ENCODE assay signal across 13 mouse cellular contexts in the genomic region with DNA sequence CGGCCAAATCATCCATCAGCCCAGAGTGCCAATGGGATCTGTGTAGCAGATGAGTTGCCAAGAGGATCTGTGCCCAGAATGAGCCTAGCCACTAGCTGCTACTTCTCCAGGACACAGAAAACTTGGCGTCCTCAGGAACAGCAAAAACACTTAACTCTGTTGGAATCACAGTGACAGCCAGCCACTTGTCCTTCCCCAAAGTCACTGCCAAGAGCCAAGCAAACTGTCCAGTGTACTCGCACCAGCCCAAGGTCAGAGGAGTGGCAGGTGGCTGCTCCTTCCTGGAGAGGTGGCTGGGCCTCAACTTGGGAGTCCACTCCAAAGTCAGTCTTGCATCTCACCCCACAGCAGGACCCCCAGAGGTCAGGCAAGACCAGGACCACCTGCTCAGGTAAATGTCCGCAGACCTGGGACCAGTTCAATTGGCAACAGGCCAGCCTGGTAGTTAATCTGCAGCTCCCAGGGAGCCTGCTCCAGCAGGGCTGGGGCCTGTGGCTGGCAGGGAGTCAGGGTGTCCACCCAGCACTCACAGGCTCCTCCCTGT. TPM values are rescaled to one million over a fixed set of nuclear protein-coding genes. Genes with fewer than 3 reads are reported as not detected.
DNase-seq lines count a peak whose midpoint lies in the region; ATAC-seq and TF ChIP-seq lines count a peak whose summit lies in the region.
"Had no signal": no experiment of that assay in that cellular context is flagged by ENCODE, and none has a peak within 500 bp of the region (broad histone marks: within the 10 kb centered on the region; RNA-seq: fewer than 3 reads in every experiment).

No protein-coding gene starts in this region.

- no peak overlapping the region for H3K27ac ChIP-seq in stomach, embryonic 14.5 days (ENCODE audit: low read length)
- H3K27ac ChIP-seq in stomach, postnatal 0 days (replicated peaks): no peak overlapping the region
- peak overlapping the region; percentile 81 for H3K27ac ChIP-seq in heart, embryonic 16.5 days (ENCODE audit: low read length)
- no peak overlapping the region for H3K27ac ChIP-seq in midbrain, embryonic 16.5 days (ENCODE audit: low read length)
- H3K27ac ChIP-seq: embryonic facial prominence, embryonic 15.5 days; limb, embryonic 12.5 days had no signal

- H3K9ac ChIP-seq in stomach, embryonic 14.5 days (replicated peaks; ENCODE audit: low read depth, low read length): no peak overlapping the region
- no peak overlapping the region for H3K9ac ChIP-seq in stomach, postnatal 0 days (ENCODE audit: low read length)
- H3K9ac ChIP-seq in heart, embryonic 16.5 days (ENCODE audit: low read length): no peak overlapping the region
- H3K9ac ChIP-seq in midbrain, embryonic 16.5 days (ENCODE audit: low read depth, low read length): no peak overlapping the region
- H3K9ac ChIP-seq: embryonic facial prominence, embryonic 15.5 days; limb, embryonic 12.5 days; midbrain, embryonic 13.5 days had no signal

- H3K36me3 ChIP-seq in stomach, embryonic 14.5 days (ENCODE audit: control insufficient read depth, insufficient read depth, low read length): peaks cover 4% of the 10 kb centered on the region; the same call in 1 of the 2 replicates
- no peaks in the 10 kb centered on the region for H3K36me3 ChIP-seq in stomach, postnatal 0 days (ENCODE audit: control insufficient read depth, insufficient read depth, low read length)
- H3K36me3 ChIP-seq in heart, embryonic 16.5 days (ENCODE audit: control insufficient read depth, insufficient read depth): peaks cover 5% of the 10 kb centered on the region
- H3K36me3 ChIP-seq in midbrain, embryonic 16.5 days (ENCODE audit: control insufficient read depth, insufficient read depth, low read length): no peaks in the 10 kb centered on the region
- H3K36me3 ChIP-seq: midbrain, embryonic 13.5 days had no signal

- H3K27me3 ChIP-seq in stomach, embryonic 14.5 days (ENCODE audit: control insufficient read depth, insufficient read depth, low read length): no peaks in the 10 kb centered on the region
- no peaks in the 10 kb centered on the region for H3K27me3 ChIP-seq in stomach, postnatal 0 days (ENCODE audit: control insufficient read depth, insufficient read depth, low read length)
- no peaks in the 10 kb centered on the region for H3K27me3 ChIP-seq in heart, embryonic 16.5 days (ENCODE audit: control insufficient read depth, insufficient read depth, low read length)
- H3K27me3 ChIP-seq in midbrain, embryonic 16.5 days (ENCODE audit: control insufficient read depth, insufficient read depth, low read depth, low read length): no peaks in the 10 kb centered on the region
- H3K27me3 ChIP-seq: embryonic facial prominence, embryonic 15.5 days; limb, embryonic 12.5 days; midbrain, embryonic 13.5 days had no signal

- TF ChIP-seq CTCF in stomach, postnatal 0 days (IDR thresholded peaks at IDR 0.05; ENCODE audit: low read depth): no peak

- 85% methylated on average over 4 of the region's 4 CpGs for WGBS in stomach, embryonic 14.5 days
- WGBS in stomach, postnatal 0 days: 74% methylated on average over 4 of the region's 4 CpGs
- 45% methylated on average over 4 of the region's 4 CpGs for WGBS in heart, embryonic 16.5 days
- whole genome bisulfite sequencing in midbrain, embryonic 16.5 days: 81% methylated on average over 4 of the region's 4 CpGs

- no peak for TF ChIP-seq EP300 in stomach, postnatal 0 days (optimal IDR thresholded peaks at IDR 0.05)

- no peak overlapping the region for H3K4me2 ChIP-seq in stomach, embryonic 14.5 days (replicated peaks; ENCODE audit: low read depth, low read length)
- no peak overlapping the region for H3K4me2 ChIP-seq in stomach, postnatal 0 days (replicated peaks; ENCODE audit: low read depth)
- H3K4me2 ChIP-seq in heart, embryonic 16.5 days (ENCODE audit: low read depth, low read length): no peak overlapping the region
- H3K4me2 ChIP-seq in midbrain, embryonic 16.5 days (ENCODE audit: low read length): no peak overlapping the region
- H3K4me2 ChIP-seq: embryonic facial prominence, embryonic 15.5 days; limb, embryonic 12.5 days; midbrain, embryonic 13.5 days had no signal

- H3K9me3 ChIP-seq in stomach, embryonic 14.5 days (ENCODE audit: control insufficient read depth, low read depth, low read length): no peaks in the 10 kb centered on the region
- no peaks in the 10 kb centered on the region for H3K9me3 ChIP-seq in stomach, postnatal 0 days (ENCODE audit: control insufficient read depth, low read length)
- no peaks in the 10 kb centered on the region for H3K9me3 ChIP-seq in heart, embryonic 16.5 days (replicated peaks; ENCODE audit: control insufficient read depth, low read length)
- H3K9me3 ChIP-seq in midbrain, embryonic 16.5 days (replicated peaks; ENCODE audit: control insufficient read depth, low read length, poor library complexity, severe bottlenecking): no peaks in the 10 kb centered on the region
- H3K9me3 ChIP-seq: embryonic facial prominence, embryonic 15.5 days; limb, embryonic 12.5 days; midbrain, embryonic 13.5 days had no signal

- 0 out of 2 replicates have a peak, but pooled peaks have one; percentile 6 for ATAC-seq in stomach, embryonic 14.5 days (ENCODE audit: insufficient number of reproducible peaks, insufficient read depth, low FRiP score, low read depth)
- no peak for ATAC-seq in stomach, postnatal 0 days (ENCODE audit: low FRiP score, low TSS enrichment)
- ATAC-seq in heart, embryonic 16.5 days (replicated peaks; ENCODE audit: extremely low read depth, insufficient read depth, low FRiP score): peak; percentile 62
- no peak; the same call in 1 of the 2 replicates for ATAC-seq in midbrain, embryonic 16.5 days
- no peak for ATAC-seq in erythroblast, adult 5-6 weeks (replicated peaks; ENCODE audit: low FRiP score, poor library complexity, severe bottlenecking)

- no peak overlapping the region for H3K4me3 ChIP-seq in stomach, embryonic 14.5 days (ENCODE audit: low read depth, low read length)
- H3K4me3 ChIP-seq in stomach, postnatal 0 days (ENCODE audit: low read depth, low read length): no peak overlapping the region
- H3K4me3 ChIP-seq in heart, embryonic 16.5 days (ENCODE audit: low read length): no peak overlapping the region
- H3K4me3 ChIP-seq in midbrain, embryonic 16.5 days (ENCODE audit: low read depth, low read length): no peak overlapping the region
- H3K4me3 ChIP-seq: embryonic facial prominence, embryonic 15.5 days; limb, embryonic 12.5 days; midbrain, embryonic 13.5 days had no signal

- H3K4me1 ChIP-seq in stomach, embryonic 14.5 days (ENCODE audit: control insufficient read depth, insufficient read depth, low read length): no peaks in the 10 kb centered on the region
- no peaks in the 10 kb centered on the region for H3K4me1 ChIP-seq in stomach, postnatal 0 days (replicated peaks; ENCODE audit: control insufficient read depth, insufficient read depth)
- peaks cover 23% of the 10 kb centered on the region for H3K4me1 ChIP-seq in heart, embryonic 16.5 days (ENCODE audit: control insufficient read depth, insufficient read depth, low read length)
- H3K4me1 ChIP-seq in midbrain, embryonic 16.5 days (ENCODE audit: control insufficient read depth, insufficient read depth, low read length): peaks cover 4% of the 10 kb centered on the region; the same call in 1 of the 2 replicates
- H3K4me1 ChIP-seq: limb, embryonic 12.5 days had no signal

- peak; percentile 11 for DNase-seq in gastrocnemius, postnatal 25 days
- no peak for DNase-seq in gastrocnemius, adult 8-10 months (ENCODE audit: low spot score in 2 of 2)
- no peak for DNase-seq in stomach, postnatal 0 days (ENCODE audit: low spot score)
- peak; percentile 40 for DNase-seq in testis, postnatal 14 days (ENCODE audit: low spot score)
- DNase-seq: thymus, postnatal 36 days had no signal

RNA-seq across cellular contexts. Expression of a gene that starts 24.8 kb away (rescaled TPM):
- 1 to 10 TPM; 3.1 to 5.0 TPM for total RNA-seq in gastrocnemius, postnatal 25 days (2021)
- total RNA-seq in gastrocnemius, adult 8-10 months (2022): 1 to 10 TPM; 1.1 to 1.6 (median 1.4) TPM
- 20.4 and 23.5 TPM in 2 replicates for polyA plus RNA-seq in stomach, embryonic 14.5 days (2014; fragmentation: Nextera tagmentation; extraction: Ambion mirVana)
- 32.9 and 35.2 TPM in 2 replicates for polyA plus RNA-seq in stomach, postnatal 0 days (2015; fragmentation: Nextera tagmentation; extraction: Ambion mirVana)
- 26.6 and 26.9 TPM in 2 replicates for polyA plus RNA-seq in heart, embryonic 16.5 days (2015; fragmentation: Nextera tagmentation; extraction: Ambion mirVana)
- 12.0 and 14.4 TPM in 2 replicates for polyA plus RNA-seq in midbrain, embryonic 16.5 days (2015; fragmentation: Nextera tagmentation; extraction: Ambion mirVana)
- total RNA-seq in erythroblast, adult 5-6 weeks (2015; ENCODE audit: low replicate concordance): 4.0 and 6.3 TPM in 2 replicates
- 1.2 TPM in 1 of 2 replicates, not detected in the other for total RNA-seq in erythroblast, adult 5-6 weeks (2017; ENCODE audit: low replicate concordance)
- total RNA-seq: CH12.LX had no signal

Comparison
In these comparisons a context has a peak if more than half of its experiments do, and no peak if none do; other contexts are left out.
1. DNase-seq: peak in gastrocnemius, postnatal 25 days (single experiment) and testis, postnatal 14 days (single experiment); none in gastrocnemius, adult 8-10 months (0 of 2) and stomach, postnatal 0 days (single experiment).
2. ATAC-seq: peak in stomach, embryonic 14.5 days (single experiment) and heart, embryonic 16.5 days (single experiment); none in stomach, postnatal 0 days (single experiment), midbrain, embryonic 16.5 days (single experiment) and erythroblast, adult 5-6 weeks (single experiment).